Mouse (Mus musculus) kidney, adult 2 months (tissue): Measurements from ENCODE around the gene Tmem255b. TPM values are rescaled to one million over a fixed set of nuclear protein-coding genes. Genes with fewer than 3 reads are reported as not detected.

Source experiments
- DNase-seq: peaks from one replicate; pipeline ENCODE4 v3.0.0; 2021
- H3K27ac ChIP-seq: fragments of 200-500 bp; 2 replicates; pipeline ENCODE4 v1.5.1; 2012; ENCODE audit warnings: low read depth, low read length, control low read depth, inconsistent platforms; ENCODE audit not compliant: insufficient read depth
- H3K27me3 ChIP-seq: fragments of 200-500 bp; replicated peaks from 2 replicates; pipeline ENCODE4 v1.6.1; 2012; ENCODE audit warnings: mild to moderate bottlenecking, moderate library complexity, low read length, inconsistent platforms; ENCODE audit not compliant: control insufficient read depth, insufficient read depth
- H3K36me3 ChIP-seq: fragments of 200-500 bp; 2 replicates; pipeline ENCODE4 v1.6.1; 2012; ENCODE audit warnings: mild to moderate bottlenecking, moderate library complexity, low read length, inconsistent platforms; ENCODE audit not compliant: control insufficient read depth, insufficient read depth
- H3K4me1 ChIP-seq: fragments of 200-500 bp; 2 replicates; pipeline ENCODE4 v1.6.1; 2011; ENCODE audit warnings: low read length; ENCODE audit not compliant: control insufficient read depth, insufficient read depth
- H3K4me3 ChIP-seq: fragments of 200-500 bp; 2 replicates; pipeline ENCODE4 v1.5.1; 2011; ENCODE audit warnings: mild to moderate bottlenecking, low read depth, low read length, control low read depth; ENCODE audit not compliant: insufficient read depth
- CTCF ChIP-seq: fragments of 200-500 bp; conservative IDR thresholded peaks from 2 replicates; pipeline ENCODE4 v1.5.1; 2011; ENCODE audit warnings: low read depth, mild to moderate bottlenecking, control low read depth, low read length, moderate library complexity, mixed read lengths; ENCODE audit not compliant: insufficient read depth, insufficient read length
- POLR2A ChIP-seq: fragments of 200-500 bp; IDR thresholded peaks from one replicate; pipeline ENCODE4 v1.6.1; 2011; ENCODE audit warnings: low read depth, low read length, control low read depth
- WGBS: fragments of 180-500 bp; shearing (Covaris S2); methylation state at CpG from one replicate; pipeline ENCODE4 v1.1.7; 2018; 5-methylcytosine and 5-hydroxymethylcytosine counted together
- polyA plus RNA-seq: library from polyadenylated mRNA; depleted of rRNA; stranded (reverse); fragments of >200 nt; gene quantifications from 2 replicates; pipeline ENCODE4 v1.2.3, GENCODE M21; 2012

The Tmem255b gene
- polyA plus RNA-seq, 1 experiment = 1.3 TPM

DNA sequence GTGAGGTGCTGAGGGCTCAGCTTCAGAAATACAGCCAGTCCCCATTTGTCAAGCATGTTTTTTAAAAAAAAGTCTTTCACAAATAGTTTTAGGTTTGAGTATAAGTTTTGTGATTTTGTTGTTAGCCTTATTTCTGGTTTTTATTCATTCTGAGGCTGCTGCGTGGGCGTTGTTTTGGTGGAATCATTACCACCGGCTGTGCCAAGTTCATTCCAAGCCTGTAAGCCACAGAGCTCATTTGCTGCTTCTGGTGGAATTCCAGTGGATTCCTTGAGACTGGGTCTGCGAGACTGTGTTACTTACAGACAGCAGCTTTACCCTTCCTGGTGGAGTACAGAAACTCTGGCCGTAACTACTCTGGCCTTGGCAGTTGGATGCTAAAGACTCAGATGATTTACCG is 11.5 kb downstream of the Tmem255b start:
- H3K4me3 ChIP-seq = no peak overlapping the region
- WGBS = 86% methylated on average over 6 of the region's 6 CpGs
- no peaks in the 10 kb centered on the region for H3K36me3 ChIP-seq
- TF ChIP-seq POLR2A (no peak), CTCF (no peak)
- DNase-seq = no peak
- no peaks in the 10 kb centered on the region for H3K27me3 ChIP-seq
- no peaks in the 10 kb centered on the region for H3K4me1 ChIP-seq
- no peak overlapping the region for H3K27ac ChIP-seq

DNA sequence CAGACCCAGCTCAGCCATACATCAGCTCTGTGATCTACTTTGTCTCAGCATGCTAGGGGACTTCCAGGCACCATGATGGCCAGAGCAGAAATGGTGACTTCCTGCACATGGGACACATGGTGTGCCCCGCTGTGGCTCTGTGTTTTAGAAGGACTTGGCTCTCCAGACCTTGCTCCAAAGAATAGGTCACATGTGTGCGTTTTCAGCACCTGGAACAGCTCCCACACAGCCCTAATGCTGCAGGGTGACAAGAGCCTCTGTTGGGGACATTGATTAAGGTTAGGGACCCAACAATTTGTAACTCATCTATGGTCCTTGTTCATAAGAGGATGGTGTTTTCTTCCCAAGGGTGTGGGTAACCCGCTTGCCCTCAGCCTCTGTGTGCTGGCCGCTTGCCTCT is 13.2 kb downstream of the Tmem255b start:
- H3K4me3 ChIP-seq = no peak overlapping the region
- H3K27ac ChIP-seq = no peak overlapping the region
- no peak for TF ChIP-seq POLR2A
- no peak for TF ChIP-seq CTCF

DNA sequence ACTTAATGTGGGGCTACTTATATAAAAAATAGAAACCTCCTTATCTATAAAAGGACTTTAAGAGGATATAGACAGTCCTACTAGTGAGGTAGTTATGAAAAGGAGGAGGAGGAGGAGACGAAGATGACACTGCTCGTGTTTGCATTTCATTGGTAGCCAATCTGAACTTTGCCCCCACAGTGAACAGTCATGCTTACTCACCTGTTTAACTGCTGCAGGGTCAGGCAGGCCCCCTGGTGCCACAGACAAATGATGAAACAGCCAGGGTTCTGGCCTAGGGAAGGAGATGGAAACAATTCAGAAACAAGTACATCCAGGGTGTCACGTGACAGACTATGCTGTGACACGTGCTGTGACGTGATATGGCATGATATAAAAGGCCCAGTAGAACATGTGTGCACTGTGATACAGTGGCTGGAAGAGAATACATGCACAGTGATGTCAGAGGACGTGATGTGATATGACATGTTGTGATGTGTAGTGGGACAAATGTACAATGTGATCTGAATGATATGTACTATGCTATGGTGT is 16.8 kb downstream of the Tmem255b start:
- no peak for TF ChIP-seq CTCF
- no peak for TF ChIP-seq POLR2A
- Histone ChIP-seq H3K4me1 (no peaks in the 10 kb centered on the region), H3K27ac (no peak overlapping the region), H3K27me3 (no peaks in the 10 kb centered on the region), H3K4me3 (no peak overlapping the region), H3K36me3 (no peaks in the 10 kb centered on the region)
- WGBS = 51% methylated on average over 6 of the region's 6 CpGs
- DNase-seq = peak; percentile 56

More for the DNA sequence above, 13.2 kb downstream of the Tmem255b start:
- WGBS = 51% methylated on average over 4 of the region's 4 CpGs
- no peak for DNase-seq
- no peaks in the 10 kb centered on the region for H3K27me3 ChIP-seq
- H3K36me3 ChIP-seq = no peaks in the 10 kb centered on the region
- H3K4me1 ChIP-seq = no peaks in the 10 kb centered on the region

DNA sequence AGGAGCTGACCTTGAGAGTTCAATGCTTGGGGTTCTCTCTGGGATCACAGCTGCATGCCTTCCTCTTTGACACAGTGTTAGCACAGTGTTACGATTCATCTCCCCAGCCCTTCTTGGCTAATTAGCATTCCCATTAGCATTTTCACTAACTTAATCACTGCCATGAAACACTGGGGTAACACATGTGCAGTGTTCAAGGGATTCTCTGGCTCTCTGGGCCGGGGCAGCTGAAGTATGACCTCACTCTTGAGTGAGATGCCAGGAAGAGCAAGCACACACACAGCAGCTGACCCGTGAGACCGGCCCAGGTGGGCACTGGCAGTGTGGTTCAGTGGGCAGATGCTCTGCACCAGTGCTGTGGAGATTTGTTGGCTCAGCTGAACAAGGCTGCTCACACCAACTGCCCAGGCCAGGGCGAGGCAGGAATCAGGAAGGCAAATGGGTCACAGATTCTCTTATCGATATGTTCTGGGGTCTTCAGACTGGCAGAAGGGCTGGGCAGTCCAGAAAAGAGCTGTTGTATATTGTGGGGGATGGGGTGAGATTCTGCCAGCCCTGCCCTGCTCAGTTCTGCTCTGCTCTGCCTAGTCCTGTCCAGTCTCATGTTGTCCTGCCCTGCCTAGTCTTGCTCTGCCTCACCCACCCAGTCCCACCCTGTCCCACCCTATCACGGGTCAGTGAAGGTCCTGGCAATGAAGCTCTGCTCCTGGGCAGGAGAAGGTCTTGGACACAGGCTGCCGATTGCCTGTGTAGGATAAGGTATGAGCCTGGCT is 19.5 kb downstream of the Tmem255b start:
- TF ChIP-seq CTCF = no peak
- TF ChIP-seq POLR2A = no peak
- Histone ChIP-seq H3K4me3 (no peak overlapping the region), H3K27me3 (no peaks in the 10 kb centered on the region), H3K27ac (no peak overlapping the region), H3K36me3 (no peaks in the 10 kb centered on the region), H3K4me1 (no peaks in the 10 kb centered on the region)
- no peak for DNase-seq
- 60% methylated on average over 8 of the region's 8 CpGs for WGBS

GRCm38 (mm10) chr8:13455295-13455694 is 20.3 kb downstream of the Tmem255b start:
- peak; percentile 83 for DNase-seq
- H3K4me3 ChIP-seq = no peak overlapping the region
- TF ChIP-seq POLR2A (no peak), CTCF (peak; percentile 93)
- no peaks in the 10 kb centered on the region for H3K36me3 ChIP-seq
- no peaks in the 10 kb centered on the region for H3K27me3 ChIP-seq
- H3K27ac ChIP-seq = no peak overlapping the region
- H3K4me1 ChIP-seq = no peaks in the 10 kb centered on the region
- WGBS = 9% methylated on average over 2 of the region's 2 CpGs

DNA sequence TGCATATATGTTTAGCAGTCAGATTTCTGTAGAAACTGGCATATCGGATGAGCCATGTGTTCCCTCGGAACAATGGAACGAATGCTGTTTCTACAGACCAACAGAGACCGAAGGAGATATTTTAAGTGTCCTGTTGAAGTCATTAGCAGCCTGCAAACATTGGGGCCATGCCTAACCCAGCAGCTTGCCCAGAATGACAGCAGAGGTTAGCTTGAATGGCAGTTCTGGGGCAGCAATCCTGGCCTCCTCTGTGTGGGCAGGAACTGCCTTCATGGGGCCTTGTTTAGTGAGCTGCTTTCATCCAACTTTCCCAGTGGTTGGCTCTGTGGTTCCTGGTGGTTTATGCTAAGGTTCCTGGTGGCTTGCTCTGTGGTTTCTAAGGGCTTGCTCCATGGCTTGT is 24.4 kb downstream of the Tmem255b start:
- peaks cover 30% of the 10 kb centered on the region for H3K4me1 ChIP-seq
- no peak overlapping the region for H3K27ac ChIP-seq
- 95% methylated on average over 4 of the region's 4 CpGs for WGBS
- TF ChIP-seq POLR2A (no peak), CTCF (no peak)
- DNase-seq = no peak
- no peaks in the 10 kb centered on the region for H3K36me3 ChIP-seq
- H3K27me3 ChIP-seq = no peaks in the 10 kb centered on the region
- H3K4me3 ChIP-seq = no peak overlapping the region

DNA sequence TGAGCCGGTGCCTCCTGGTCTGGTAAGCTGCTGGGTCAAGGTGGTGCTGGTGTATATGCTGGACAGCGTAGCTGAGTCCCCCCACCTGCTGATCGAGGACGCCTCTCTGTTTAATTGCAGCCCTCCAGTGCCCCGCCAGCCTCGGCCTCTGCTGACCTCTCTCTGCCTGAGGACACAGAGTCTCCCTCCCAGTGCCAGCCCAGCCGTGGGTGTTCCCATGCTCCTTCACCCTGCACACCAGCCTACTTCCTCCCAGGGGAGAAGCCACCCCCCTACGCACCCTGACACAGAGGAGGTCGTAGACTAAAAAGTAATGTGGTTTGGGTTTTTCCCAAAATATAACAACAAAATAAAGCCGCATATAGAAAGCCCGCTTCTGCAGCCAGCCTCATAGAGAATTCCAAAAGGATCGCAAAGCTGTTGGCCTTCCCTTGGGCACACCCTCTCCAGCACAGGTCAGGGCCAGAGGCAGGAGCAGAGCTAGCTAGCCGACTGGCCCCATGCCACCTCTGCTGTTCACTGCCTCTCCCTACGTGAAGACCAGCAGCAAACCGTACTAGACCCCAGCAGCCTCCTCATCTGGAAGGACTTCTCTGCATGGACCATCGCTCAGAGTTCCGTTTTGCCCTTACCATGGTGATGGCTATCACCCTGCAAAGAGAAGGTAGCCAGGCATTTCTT is 26.2 kb downstream of the Tmem255b start:
- peaks cover 30% of the 10 kb centered on the region for H3K4me1 ChIP-seq
- no peaks in the 10 kb centered on the region for H3K27me3 ChIP-seq
- 41% methylated on average over 17 of the region's 17 CpGs for WGBS
- H3K4me3 ChIP-seq = no peak overlapping the region
- no peak for TF ChIP-seq CTCF
- TF ChIP-seq POLR2A = no peak
- DNase-seq = peak; percentile 63
- H3K36me3 ChIP-seq = no peaks in the 10 kb centered on the region
- no peak overlapping the region; the same call in 1 of the 2 replicates for H3K27ac ChIP-seq
